Mouse (Mus musculus) hindbrain, embryonic 11.5 days (tissue): ENCODE data around the gene Mecom. TPM values are rescaled to one million over a fixed set of nuclear protein-coding genes. Genes with fewer than 3 reads are reported as not detected.

Experiments
- ATAC-seq: fragments of 200-750 bp; cut with Nextera tagmentation; 2 replicates; pipeline ENCODE4 v1.8.0; 2017; ENCODE audit warnings: mild to moderate bottlenecking, moderate TSS enrichment, moderate library complexity; ENCODE audit not compliant: low FRiP score
- DNase-seq: peaks from one replicate; pipeline ENCODE4 v3.0.0-alpha.2; 2015; ENCODE audit warnings: low spot score
- H3K27ac ChIP-seq: fragments of 300-500 bp; sonication (generic); 2 replicates; pipeline ENCODE4 v1.5.1; 2014; ENCODE audit warnings: mild to moderate bottlenecking, low read depth, low read length
- H3K27me3 ChIP-seq: fragments of 300-500 bp; sonication (generic); 2 replicates; pipeline ENCODE4 v1.6.1; 2014; ENCODE audit warnings: mild to moderate bottlenecking, low read length, moderate library complexity, mixed read lengths; ENCODE audit not compliant: control insufficient read depth, insufficient read depth
- H3K36me3 ChIP-seq: fragments of 300-500 bp; sonication (generic); 2 replicates; pipeline ENCODE4 v1.6.1; 2014; ENCODE audit warnings: mild to moderate bottlenecking, low read length, moderate library complexity, mixed read lengths; ENCODE audit not compliant: control insufficient read depth, insufficient read depth
- H3K4me1 ChIP-seq: fragments of 300-500 bp; sonication (generic); replicated peaks from 2 replicates; pipeline ENCODE4 v1.6.1; 2014; ENCODE audit warnings: low read length, mixed read lengths; ENCODE audit not compliant: control insufficient read depth, insufficient read depth
- H3K4me2 ChIP-seq: fragments of 300-500 bp; sonication (generic); replicated peaks from 2 replicates; pipeline ENCODE4 v1.6.1; 2014; ENCODE audit warnings: mild to moderate bottlenecking, low read depth, low read length
- H3K4me3 ChIP-seq: fragments of 300-500 bp; sonication (generic); 2 replicates; pipeline ENCODE4 v1.5.1; 2014; ENCODE audit warnings: low read depth, low read length
- H3K9ac ChIP-seq: fragments of 300-500 bp; sonication (generic); 2 replicates; pipeline ENCODE4 v1.6.1; 2014; ENCODE audit warnings: low read depth, low read length
- H3K9me3 ChIP-seq: fragments of 300-500 bp; sonication (generic); 2 replicates; pipeline ENCODE4 v1.6.1; 2016; ENCODE audit warnings: low read length; ENCODE audit not compliant: control insufficient read depth
- WGBS: fragments of 180-500 bp; shearing (Covaris S2); extraction: QIAGEN DNeasy Blood & Tissue Kit; methylation state at CpG from one replicate; pipeline ENCODE4 v1.1.7; 2014; 5-methylcytosine and 5-hydroxymethylcytosine counted together
- polyA plus RNA-seq: library from polyadenylated mRNA; unstranded; fragments of >200 nt; fragmentation: Nextera tagmentation; extraction: Ambion mirVana; gene quantifications from 2 replicates; pipeline ENCODE4 v1.2.1, GENCODE M21; 2014

The Mecom gene
- polyA plus RNA-seq, 1 experiment from 2014 or later = 44.3 TPM

GRCm38 (mm10) chr3:30059615-30060014 is 488.2 kb downstream of the Mecom start:
- no peak overlapping the region for H3K4me2 ChIP-seq
- H3K9me3 ChIP-seq = no peaks in the 10 kb centered on the region
- H3K9ac ChIP-seq = no peak overlapping the region
- no peak overlapping the region for H3K4me3 ChIP-seq
- no peaks in the 10 kb centered on the region for H3K27me3 ChIP-seq
- DNase-seq (no peak), ATAC-seq (no peak)
- H3K4me1 ChIP-seq = no peaks in the 10 kb centered on the region
- H3K36me3 ChIP-seq = no peaks in the 10 kb centered on the region
- WGBS = 89% methylated on average over 4 of the region's 4 CpGs
- no peak overlapping the region for H3K27ac ChIP-seq

DNA sequence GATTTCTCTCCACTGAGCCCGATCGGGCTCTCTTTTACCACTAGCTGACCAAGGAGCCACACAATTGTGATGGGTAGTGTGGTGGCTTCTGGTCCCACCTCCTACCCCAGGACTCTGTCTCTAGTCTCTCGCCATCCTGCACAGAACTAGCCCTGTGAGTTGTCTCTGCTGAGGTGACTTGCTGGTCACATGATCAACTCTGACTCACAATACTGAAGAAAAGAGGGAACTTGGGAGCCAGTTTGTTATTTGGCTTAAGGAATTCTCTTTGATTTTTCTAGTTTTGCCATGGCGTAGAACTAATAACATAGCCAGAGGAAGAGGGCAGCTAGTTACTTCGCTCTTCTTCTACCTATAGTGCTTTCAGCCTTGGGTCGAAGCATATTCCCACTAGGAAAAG is 496.5 kb downstream of the Mecom start:
- Histone ChIP-seq H3K36me3 (no peaks in the 10 kb centered on the region), H3K4me3 (no peak overlapping the region)
- 94% methylated on average over 6 of the region's 6 CpGs for WGBS

GRCm38 (mm10) chr3:30050795-30051194 is 497.0 kb downstream of the Mecom start:
- Histone ChIP-seq H3K4me3 (no peak overlapping the region), H3K9ac (no peak overlapping the region), H3K4me1 (no peaks in the 10 kb centered on the region), H3K27ac (no peak overlapping the region), H3K36me3 (no peaks in the 10 kb centered on the region), H3K4me2 (no peak overlapping the region), H3K27me3 (no peaks in the 10 kb centered on the region), H3K9me3 (no peaks in the 10 kb centered on the region)
- 69% methylated on average over 5 of the region's 5 CpGs for WGBS
- DNase-seq (no peak), ATAC-seq (no peak)

More for the DNA sequence above, 496.5 kb downstream of the Mecom start:
- H3K9me3 ChIP-seq = no peaks in the 10 kb centered on the region
- no peak overlapping the region for H3K27ac ChIP-seq
- no peaks in the 10 kb centered on the region for H3K27me3 ChIP-seq
- H3K4me1 ChIP-seq = no peaks in the 10 kb centered on the region
- H3K9ac ChIP-seq = no peak overlapping the region
- H3K4me2 ChIP-seq = no peak overlapping the region
- no peak for ATAC-seq
- no peak for DNase-seq

- WGBS = 85% methylated on average over 5 of the region's 5 CpGs
- no peak for ATAC-seq
- no peaks in the 10 kb centered on the region for H3K27me3 ChIP-seq
Measured at GRCm38 (mm10) chr3:30048792-30049191, 499.0 kb downstream of the Mecom start.

DNA sequence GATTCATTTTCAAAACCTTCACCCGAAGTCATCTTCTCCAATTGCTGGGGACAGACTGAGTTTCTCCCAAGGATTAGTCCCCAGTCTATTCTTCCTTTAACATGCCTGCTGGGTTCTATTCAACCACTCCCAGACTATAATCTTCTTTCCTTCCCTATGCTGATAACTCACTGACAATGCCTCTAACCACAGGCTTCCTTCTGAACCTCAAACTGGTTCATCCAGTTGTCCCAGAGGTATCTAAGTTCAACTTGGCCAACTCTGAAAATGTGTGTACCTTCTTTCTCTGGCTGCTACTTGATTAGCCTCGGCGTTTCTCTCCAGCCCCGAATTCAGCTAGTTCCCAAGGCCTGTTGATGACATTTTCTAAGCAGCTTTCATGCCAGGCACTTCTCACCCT is 499.7 kb downstream of the Mecom start:
- Histone ChIP-seq H3K4me2 (no peak overlapping the region), H3K9me3 (no peaks in the 10 kb centered on the region), H3K27me3 (no peaks in the 10 kb centered on the region), H3K27ac (no peak overlapping the region), H3K4me1 (no peaks in the 10 kb centered on the region), H3K9ac (no peak overlapping the region), H3K36me3 (no peaks in the 10 kb centered on the region), H3K4me3 (no peak overlapping the region)
- ATAC-seq (no peak), DNase-seq (no peak)
- 75% methylated on average over 4 of the region's 4 CpGs for WGBS

More at GRCm38 (mm10) chr3:30048792-30049191, 499.0 kb downstream of the Mecom start:
- no peaks in the 10 kb centered on the region for H3K36me3 ChIP-seq
- no peaks in the 10 kb centered on the region for H3K9me3 ChIP-seq
- no peak overlapping the region for H3K4me2 ChIP-seq
- H3K27ac ChIP-seq = no peak overlapping the region
- no peak overlapping the region for H3K4me3 ChIP-seq
- H3K4me1 ChIP-seq = no peaks in the 10 kb centered on the region
- no peak overlapping the region for H3K9ac ChIP-seq
- DNase-seq = no peak

- no peak overlapping the region for H3K27ac ChIP-seq
- no peaks in the 10 kb centered on the region for H3K9me3 ChIP-seq
- DNase-seq = no peak
- no peaks in the 10 kb centered on the region for H3K27me3 ChIP-seq
- H3K36me3 ChIP-seq = no peaks in the 10 kb centered on the region
- no peaks in the 10 kb centered on the region for H3K4me1 ChIP-seq
- no peak for ATAC-seq
- no peak overlapping the region for H3K4me2 ChIP-seq
- no peak overlapping the region for H3K4me3 ChIP-seq
- 92% methylated on average over 3 of the region's 3 CpGs for WGBS
- H3K9ac ChIP-seq = no peak overlapping the region
Measured at GRCm38 (mm10) chr3:30043525-30043924, 504.3 kb downstream of the Mecom start.

GRCm38 (mm10) chr3:30038545-30038944 is 509.3 kb downstream of the Mecom start:
- H3K9me3 ChIP-seq = no peaks in the 10 kb centered on the region
- no peak overlapping the region for H3K27ac ChIP-seq
- H3K27me3 ChIP-seq = no peaks in the 10 kb centered on the region
- H3K4me3 ChIP-seq = no peak overlapping the region
- WGBS = 87% methylated on average over 3 of the region's 3 CpGs
- H3K4me2 ChIP-seq = no peak overlapping the region
- H3K9ac ChIP-seq = no peak overlapping the region
- H3K36me3 ChIP-seq = no peaks in the 10 kb centered on the region
- ATAC-seq (no peak), DNase-seq (no peak)
- no peaks in the 10 kb centered on the region for H3K4me1 ChIP-seq

DNA sequence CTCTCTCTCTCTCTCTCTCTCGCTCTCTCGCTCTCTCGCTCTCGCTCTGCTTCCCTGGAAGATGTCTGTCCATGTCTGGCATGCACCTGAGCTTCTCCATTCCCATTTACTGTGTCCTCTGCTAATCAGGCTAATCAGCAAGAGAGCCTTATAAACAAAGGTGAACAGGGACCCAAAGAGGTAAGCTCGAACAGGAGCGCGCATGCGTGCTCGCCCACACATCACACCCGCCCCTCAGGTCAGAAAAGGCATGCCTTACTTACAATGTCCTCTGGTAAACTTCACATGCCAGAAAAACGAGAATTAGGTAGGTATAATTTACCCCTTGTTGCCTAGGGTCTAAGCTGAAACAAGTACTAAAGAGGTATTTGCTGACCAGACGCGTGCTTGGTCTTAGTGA is 527.8 kb downstream of the Mecom start:
- Histone ChIP-seq H3K27ac (no peak overlapping the region), H3K9ac (no peak overlapping the region), H3K4me1 (no peaks in the 10 kb centered on the region; the same call in 1 of the 2 replicates), H3K27me3 (no peaks in the 10 kb centered on the region), H3K36me3 (no peaks in the 10 kb centered on the region), H3K4me2 (no peak overlapping the region), H3K4me3 (no peak overlapping the region), H3K9me3 (no peaks in the 10 kb centered on the region)
- ATAC-seq = no peak
- 93% methylated on average over 13 of the region's 13 CpGs for WGBS
- no peak for DNase-seq

GRCm38 (mm10) chr3:30019411-30019810 is 528.4 kb downstream of the Mecom start:
- no peak overlapping the region for H3K27ac ChIP-seq
- DNase-seq = no peak
- no peaks in the 10 kb centered on the region for H3K36me3 ChIP-seq
- no peaks in the 10 kb centered on the region for H3K9me3 ChIP-seq
- WGBS = 85% methylated on average over 8 of the region's 8 CpGs
- H3K27me3 ChIP-seq = no peaks in the 10 kb centered on the region
- H3K4me1 ChIP-seq = no peaks in the 10 kb centered on the region; the same call in 1 of the 2 replicates
- no peak overlapping the region for H3K4me2 ChIP-seq
- H3K9ac ChIP-seq = no peak overlapping the region
- H3K4me3 ChIP-seq = no peak overlapping the region
- no peak for ATAC-seq
